Mouse (Mus musculus): ENCODE measurements around the gene Vwf. TPM values are rescaled to one million over a fixed set of nuclear protein-coding genes. Genes with fewer than 3 reads are reported as not detected.

Vwf gene
- total and polyA plus RNA-seq, 3 experiments: 0.05 to 0.22 TPM; not detected in 1

GRCm38 (mm10) chr6:125600669-125601068, 54.1 kb downstream of the Vwf start:
- Histone ChIP-seq H3K4me1 (ENCODE audit: insufficient read depth, low read depth, low read length) (no peaks in the 10 kb centered on the region), H3K27me3 (ENCODE audit: insufficient read depth, low read length) (no peaks in the 10 kb centered on the region; the same call in 1 of the 2 replicates), H3K9me3 (replicated peaks) (peaks cover 97% of the 10 kb centered on the region), H3K4me3 (ENCODE audit: low read depth, low read length) (no peak overlapping the region), H3K36me3 (replicated peaks) (no peaks in the 10 kb centered on the region)
- DNase-seq (ENCODE audit: low spot score) (no peak), ATAC-seq (ENCODE audit: extremely low read depth, insufficient number of reproducible peaks, low FRiP score, poor library complexity, severe bottlenecking) (no peak)
- no peak for TF ChIP-seq CTCF (IDR thresholded peaks at IDR 0.05; ENCODE audit: low read depth, low read length)
- no peak for TF ChIP-seq TAL1 (conservative IDR thresholded peaks at IDR 0.05; ENCODE audit: low read depth, low read length)
- TF ChIP-seq GATA2 (IDR thresholded peaks at IDR 0.05; ENCODE audit: borderline replicate concordance, low read depth, low read length): no peak
- TF ChIP-seq GATA1 (IDR thresholded peaks at IDR 0.05; ENCODE audit: borderline replicate concordance, low read length): no peak
- TF ChIP-seq POLR2AphosphoS5 (IDR thresholded peaks at IDR 0.05; ENCODE audit: insufficient replicate concordance, low read depth, low read length): no peak

- peaks cover 93% of the 10 kb centered on the region for H3K9me3 ChIP-seq (replicated peaks)
- ATAC-seq (ENCODE audit: extremely low read depth, insufficient number of reproducible peaks, low FRiP score, poor library complexity, severe bottlenecking) (no peak), DNase-seq (ENCODE audit: low spot score) (no peak)
- TF ChIP-seq POLR2AphosphoS5 (IDR thresholded peaks at IDR 0.05; ENCODE audit: insufficient replicate concordance, low read depth, low read length) (no peak), GATA2 (IDR thresholded peaks at IDR 0.05; ENCODE audit: borderline replicate concordance, low read depth, low read length) (no peak), CTCF (IDR thresholded peaks at IDR 0.05; ENCODE audit: low read depth, low read length) (no peak), GATA1 (IDR thresholded peaks at IDR 0.05; ENCODE audit: borderline replicate concordance, low read length) (no peak), TAL1 (conservative IDR thresholded peaks at IDR 0.05; ENCODE audit: low read depth, low read length) (no peak)
- H3K27me3 ChIP-seq (ENCODE audit: insufficient read depth, low read length): no peaks in the 10 kb centered on the region; the same call in 1 of the 2 replicates
- H3K4me1 ChIP-seq (ENCODE audit: insufficient read depth, low read depth, low read length): no peaks in the 10 kb centered on the region
- H3K4me3 ChIP-seq (ENCODE audit: low read depth, low read length): no peak overlapping the region
- no peaks in the 10 kb centered on the region for H3K36me3 ChIP-seq (replicated peaks)
Observed at GRCm38 (mm10) chr6:125601190-125601589, 54.6 kb downstream of the Vwf start.

- no peaks in the 10 kb centered on the region; the same call in 1 of the 2 replicates for H3K27me3 ChIP-seq (ENCODE audit: insufficient read depth, low read length)
- DNase-seq (ENCODE audit: low spot score) (no peak), ATAC-seq (ENCODE audit: extremely low read depth, insufficient number of reproducible peaks, low FRiP score, poor library complexity, severe bottlenecking) (no peak)
- H3K4me1 ChIP-seq (ENCODE audit: insufficient read depth, low read depth, low read length): no peaks in the 10 kb centered on the region
- H3K36me3 ChIP-seq (replicated peaks): no peaks in the 10 kb centered on the region
- TF ChIP-seq CTCF (IDR thresholded peaks at IDR 0.05; ENCODE audit: low read depth, low read length) (no peak), GATA2 (IDR thresholded peaks at IDR 0.05; ENCODE audit: borderline replicate concordance, low read depth, low read length) (no peak), GATA1 (IDR thresholded peaks at IDR 0.05; ENCODE audit: borderline replicate concordance, low read length) (no peak), POLR2AphosphoS5 (IDR thresholded peaks at IDR 0.05; ENCODE audit: insufficient replicate concordance, low read depth, low read length) (no peak), TAL1 (conservative IDR thresholded peaks at IDR 0.05; ENCODE audit: low read depth, low read length) (no peak)
- H3K9me3 ChIP-seq (replicated peaks): peaks cover 94% of the 10 kb centered on the region
- H3K4me3 ChIP-seq (ENCODE audit: low read depth, low read length): no peak overlapping the region
Observed at GRCm38 (mm10) chr6:125601748-125602147, 55.2 kb downstream of the Vwf start.

- ATAC-seq (ENCODE audit: extremely low read depth, insufficient number of reproducible peaks, low FRiP score, poor library complexity, severe bottlenecking): no peak
- Histone ChIP-seq H3K36me3 (replicated peaks) (no peaks in the 10 kb centered on the region), H3K9me3 (replicated peaks) (peaks cover 94% of the 10 kb centered on the region), H3K4me3 (ENCODE audit: low read depth, low read length) (no peak overlapping the region), H3K27me3 (ENCODE audit: insufficient read depth, low read length) (no peaks in the 10 kb centered on the region; the same call in 1 of the 2 replicates), H3K4me1 (ENCODE audit: insufficient read depth, low read depth, low read length) (no peaks in the 10 kb centered on the region)
- DNase-seq (ENCODE audit: low spot score): no peak
- TF ChIP-seq GATA2 (IDR thresholded peaks at IDR 0.05; ENCODE audit: borderline replicate concordance, low read depth, low read length) (no peak), GATA1 (IDR thresholded peaks at IDR 0.05; ENCODE audit: borderline replicate concordance, low read length) (no peak), CTCF (IDR thresholded peaks at IDR 0.05; ENCODE audit: low read depth, low read length) (no peak), POLR2AphosphoS5 (IDR thresholded peaks at IDR 0.05; ENCODE audit: insufficient replicate concordance, low read depth, low read length) (no peak), TAL1 (conservative IDR thresholded peaks at IDR 0.05; ENCODE audit: low read depth, low read length) (no peak)
Observed at GRCm38 (mm10) chr6:125602354-125602753, 55.8 kb downstream of the Vwf start.

GRCm38 (mm10) chr6:125603234-125603633, 56.7 kb downstream of the Vwf start:
- Histone ChIP-seq H3K36me3 (replicated peaks) (no peaks in the 10 kb centered on the region), H3K9me3 (replicated peaks) (peaks cover 94% of the 10 kb centered on the region), H3K4me1 (ENCODE audit: insufficient read depth, low read depth, low read length) (no peaks in the 10 kb centered on the region), H3K27me3 (ENCODE audit: insufficient read depth, low read length) (no peaks in the 10 kb centered on the region; the same call in 1 of the 2 replicates), H3K4me3 (ENCODE audit: low read depth, low read length) (no peak overlapping the region)
- DNase-seq (ENCODE audit: low spot score) (no peak), ATAC-seq (ENCODE audit: extremely low read depth, insufficient number of reproducible peaks, low FRiP score, poor library complexity, severe bottlenecking) (no peak)
- TF ChIP-seq TAL1 (conservative IDR thresholded peaks at IDR 0.05; ENCODE audit: low read depth, low read length) (no peak), GATA2 (IDR thresholded peaks at IDR 0.05; ENCODE audit: borderline replicate concordance, low read depth, low read length) (no peak), CTCF (IDR thresholded peaks at IDR 0.05; ENCODE audit: low read depth, low read length) (no peak), GATA1 (IDR thresholded peaks at IDR 0.05; ENCODE audit: borderline replicate concordance, low read length) (no peak), POLR2AphosphoS5 (IDR thresholded peaks at IDR 0.05; ENCODE audit: insufficient replicate concordance, low read depth, low read length) (no peak)

GRCm38 (mm10) chr6:125603678-125604462, 57.3 kb downstream of the Vwf start:
- H3K36me3 ChIP-seq (replicated peaks): no peaks in the 10 kb centered on the region
- H3K9me3 ChIP-seq (replicated peaks): peaks cover 94% of the 10 kb centered on the region
- H3K4me1 ChIP-seq (ENCODE audit: insufficient read depth, low read depth, low read length): no peaks in the 10 kb centered on the region
- ATAC-seq (ENCODE audit: extremely low read depth, insufficient number of reproducible peaks, low FRiP score, poor library complexity, severe bottlenecking) (no peak), DNase-seq (ENCODE audit: low spot score) (no peak)
- H3K4me3 ChIP-seq (ENCODE audit: low read depth, low read length): no peak overlapping the region
- TF ChIP-seq GATA2 (IDR thresholded peaks at IDR 0.05; ENCODE audit: borderline replicate concordance, low read depth, low read length) (no peak), GATA1 (IDR thresholded peaks at IDR 0.05; ENCODE audit: borderline replicate concordance, low read length) (no peak), POLR2AphosphoS5 (IDR thresholded peaks at IDR 0.05; ENCODE audit: insufficient replicate concordance, low read depth, low read length) (no peak), TAL1 (conservative IDR thresholded peaks at IDR 0.05; ENCODE audit: low read depth, low read length) (no peak), CTCF (IDR thresholded peaks at IDR 0.05; ENCODE audit: low read depth, low read length) (no peak)
- H3K27me3 ChIP-seq (ENCODE audit: insufficient read depth, low read length): no peaks in the 10 kb centered on the region; the same call in 1 of the 2 replicates
